Mouse (Mus musculus): ENCODE data around the gene Ctnnal1.

DNA sequence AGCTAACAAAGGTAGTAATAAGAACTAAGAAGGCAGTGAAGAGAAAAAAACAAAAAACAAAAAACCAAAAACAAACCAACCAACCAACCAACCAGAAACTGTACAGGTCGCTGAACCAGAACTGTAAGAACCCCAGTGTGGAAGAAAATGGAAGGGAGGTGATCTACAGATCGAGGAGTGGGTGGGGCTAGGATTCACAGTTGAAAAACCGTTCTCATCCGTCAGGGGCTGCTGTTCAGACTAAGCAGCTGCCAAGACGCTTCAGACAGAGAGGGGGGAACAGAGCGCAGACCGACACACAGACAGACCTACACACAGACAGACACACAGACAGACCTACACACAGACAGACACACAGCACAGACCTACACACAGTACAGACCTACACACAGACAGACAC lies 22.5 kb downstream of the Ctnnal1 start:
- TF ChIP-seq CTCF (IDR thresholded peaks at IDR 0.05; ENCODE audit: low read depth, low read length) (no peak), POLR2A (IDR thresholded peaks at IDR 0.05; ENCODE audit: insufficient read depth, low read length) (no peak)

All from ES-Bruce4 (cell line).